ENCODE assay signal across 9 mouse cellular contexts in the genomic region with DNA sequence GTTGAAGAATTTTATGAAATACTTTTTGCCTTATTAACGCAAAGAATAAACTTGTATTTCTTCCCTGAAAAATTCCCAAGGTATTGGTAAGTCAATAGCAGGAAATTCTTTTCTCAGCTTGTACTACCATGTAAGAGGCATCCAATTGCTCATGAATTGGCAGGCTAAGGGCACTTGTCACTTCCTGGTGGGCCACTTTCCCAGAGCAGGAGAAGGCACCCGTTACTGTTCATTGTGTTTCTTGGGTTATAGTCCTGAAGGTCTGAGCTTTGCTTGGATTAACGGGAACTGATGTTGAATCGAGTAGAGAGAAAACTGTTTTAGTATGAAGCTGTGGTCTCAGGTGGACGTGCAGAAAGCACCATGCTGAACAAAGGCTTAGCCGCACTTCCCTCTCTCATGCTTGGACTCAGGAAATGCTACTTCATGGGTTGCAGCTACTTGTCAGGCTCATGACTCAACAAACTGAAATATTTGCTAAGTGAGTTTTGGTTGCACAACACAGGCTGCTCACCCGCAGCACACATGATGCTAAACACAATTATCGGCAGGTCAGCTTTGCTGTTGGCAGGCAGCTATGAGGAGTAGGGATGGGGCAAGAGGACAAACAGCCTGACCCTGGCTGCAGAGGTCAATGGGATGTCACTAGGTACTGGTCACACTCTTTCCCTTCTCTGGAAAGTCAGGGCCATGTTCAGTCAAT. TPM values are rescaled to one million over a fixed set of nuclear protein-coding genes. Genes with fewer than 3 reads are reported as not detected.
DNase-seq lines count a peak whose midpoint lies in the region; ATAC-seq and TF ChIP-seq lines count a peak whose summit lies in the region.
"Had no signal": no experiment of that assay in that cellular context is flagged by ENCODE, and none has a peak within 500 bp of the region (broad histone marks: within the 10 kb centered on the region; RNA-seq: fewer than 3 reads in every experiment).

No protein-coding gene starts in this region.

- H3K27ac ChIP-seq in embryonic facial prominence, embryonic 14.5 days (replicated peaks; ENCODE audit: low read depth, low read length) = no peak overlapping the region
- H3K27ac ChIP-seq in embryonic facial prominence, embryonic 10.5 days (replicated peaks) = no peak overlapping the region
- peak overlapping the region; percentile 29; the same call in 1 of the 2 replicates for H3K27ac ChIP-seq in liver, embryonic 16.5 days (ENCODE audit: low read length)
- H3K27ac ChIP-seq in hindbrain, postnatal 0 days = no peak overlapping the region

- no peak for ATAC-seq in embryonic facial prominence, embryonic 14.5 days (ENCODE audit: low read depth)
- ATAC-seq in common myeloid progenitor, adult 5-6 weeks (replicated peaks; ENCODE audit: low read depth, poor library complexity, severe bottlenecking) = peak; percentile 91
- peak; percentile 96 for ATAC-seq in liver, embryonic 16.5 days (ENCODE audit: low read depth)
- ATAC-seq in hindbrain, postnatal 0 days = no peak
- ATAC-seq: forebrain, postnatal 0 days had no signal

- no peaks in the 10 kb centered on the region for H3K36me3 ChIP-seq in embryonic facial prominence, embryonic 14.5 days (ENCODE audit: control insufficient read depth, insufficient read depth, low read length)
- H3K36me3 ChIP-seq in embryonic facial prominence, embryonic 10.5 days (replicated peaks) = no peaks in the 10 kb centered on the region
- H3K36me3 ChIP-seq in liver, embryonic 16.5 days (ENCODE audit: control insufficient read depth, insufficient read depth) = no peaks in the 10 kb centered on the region
- no peaks in the 10 kb centered on the region for H3K36me3 ChIP-seq in hindbrain, postnatal 0 days (ENCODE audit: insufficient read depth, low read length)

- H3K9ac ChIP-seq in embryonic facial prominence, embryonic 14.5 days (ENCODE audit: low read depth, low read length) = no peak overlapping the region
- H3K9ac ChIP-seq in liver, embryonic 16.5 days (ENCODE audit: low read depth, low read length) = no peak overlapping the region
- H3K9ac ChIP-seq in hindbrain, postnatal 0 days (replicated peaks; ENCODE audit: low read length) = no peak overlapping the region
- H3K9ac ChIP-seq: forebrain, postnatal 0 days had no signal

- H3K27me3 ChIP-seq in embryonic facial prominence, embryonic 14.5 days (replicated peaks; ENCODE audit: control insufficient read depth, insufficient read depth, low read length) = no peaks in the 10 kb centered on the region
- H3K27me3 ChIP-seq in embryonic facial prominence, embryonic 10.5 days (replicated peaks; ENCODE audit: low read depth, poor library complexity, severe bottlenecking) = no peaks in the 10 kb centered on the region
- no peaks in the 10 kb centered on the region for H3K27me3 ChIP-seq in liver, embryonic 16.5 days (ENCODE audit: control insufficient read depth, insufficient read depth, low read depth, low read length)
- no peaks in the 10 kb centered on the region for H3K27me3 ChIP-seq in hindbrain, postnatal 0 days (ENCODE audit: insufficient read depth, low read length)

- peak; percentile 17 for DNase-seq in embryonic facial prominence, embryonic 14.5 days (ENCODE audit: low spot score)
- DNase-seq in embryonic facial prominence, embryonic 10.5 days (ENCODE audit: low spot score) = no peak
- peak; percentile 35 to 66 for DNase-seq in monocyte, adult 2 months (ENCODE audit: low read depth in 1 of 2, low spot score in 2 of 2)
- no peak for DNase-seq in spleen, postnatal 4 days (ENCODE audit: low spot score in 2 of 2)
- no peak for DNase-seq in layer of hippocampus, adult 9-11 months
- no peak for DNase-seq in hindbrain, postnatal 0 days (ENCODE audit: low spot score)
- DNase-seq: forebrain, postnatal 0 days had no signal

- H3K4me3 ChIP-seq in embryonic facial prominence, embryonic 14.5 days (ENCODE audit: low read depth, low read length) = no peak overlapping the region
- H3K4me3 ChIP-seq in embryonic facial prominence, embryonic 10.5 days = no peak overlapping the region
- no peak overlapping the region for H3K4me3 ChIP-seq in liver, embryonic 16.5 days (ENCODE audit: low read depth, low read length)
- no peak overlapping the region for H3K4me3 ChIP-seq in hindbrain, postnatal 0 days (ENCODE audit: low read length)

- H3K4me2 ChIP-seq in embryonic facial prominence, embryonic 14.5 days (ENCODE audit: low read depth, low read length) = no peak overlapping the region
- H3K4me2 ChIP-seq in liver, embryonic 16.5 days (ENCODE audit: low read depth, low read length) = no peak overlapping the region
- no peak overlapping the region for H3K4me2 ChIP-seq in hindbrain, postnatal 0 days (ENCODE audit: low read depth, low read length)

- no peak for TF ChIP-seq CTCF in hindbrain, postnatal 0 days (IDR thresholded peaks at IDR 0.05; ENCODE audit: low read depth)

- H3K4me1 ChIP-seq in embryonic facial prominence, embryonic 14.5 days (ENCODE audit: control insufficient read depth, insufficient read depth, low read length) = no peaks in the 10 kb centered on the region
- peaks cover 5% of the 10 kb centered on the region; the same call in 1 of the 2 replicates for H3K4me1 ChIP-seq in embryonic facial prominence, embryonic 10.5 days
- H3K4me1 ChIP-seq in liver, embryonic 16.5 days (ENCODE audit: control insufficient read depth, low read depth, low read length) = no peaks in the 10 kb centered on the region; the same call in 1 of the 2 replicates
- H3K4me1 ChIP-seq in hindbrain, postnatal 0 days (ENCODE audit: insufficient read depth, low read length) = no peaks in the 10 kb centered on the region

- H3K9me3 ChIP-seq in embryonic facial prominence, embryonic 14.5 days (ENCODE audit: control insufficient read depth, low read length) = no peaks in the 10 kb centered on the region
- no peaks in the 10 kb centered on the region for H3K9me3 ChIP-seq in embryonic facial prominence, embryonic 10.5 days
- H3K9me3 ChIP-seq in liver, embryonic 16.5 days (replicated peaks; ENCODE audit: control insufficient read depth, low read length) = no peaks in the 10 kb centered on the region
- no peaks in the 10 kb centered on the region for H3K9me3 ChIP-seq in hindbrain, postnatal 0 days (ENCODE audit: low read length)

- 85% methylated on average over 8 of the region's 8 CpGs for WGBS in embryonic facial prominence, embryonic 14.5 days
- WGBS in embryonic facial prominence, embryonic 10.5 days = 91% methylated on average over 8 of the region's 8 CpGs
- 31% methylated on average over 8 of the region's 8 CpGs for WGBS in liver, embryonic 16.5 days (ENCODE audit: insufficient replicate concordance)
- 89% methylated on average over 8 of the region's 8 CpGs for WGBS in hindbrain, postnatal 0 days

RNA-seq across cellular contexts. Expression of gene Rassf6, which starts 49.1 kb away (rescaled TPM):
- polyA plus RNA-seq in embryonic facial prominence, embryonic 14.5 days (2014; fragmentation: Nextera tagmentation; extraction: Ambion mirVana) = 2.0 and 2.1 TPM in 2 replicates
- polyA plus RNA-seq in embryonic facial prominence, embryonic 10.5 days (2016; fragmentation: Nextera tagmentation; extraction: Ambion mirVana) = 0.30 and 0.40 TPM in 2 replicates
- 1.6 TPM in 1 of 2 replicates, not detected in the other for total RNA-seq in common myeloid progenitor, adult 5-6 weeks (2017)
- polyA plus RNA-seq in liver, embryonic 16.5 days (2015; fragmentation: Nextera tagmentation; extraction: Ambion mirVana) = 5.8 and 6.7 TPM in 2 replicates
- 1.4 and 1.8 TPM in 2 replicates for total RNA-seq in hindbrain, postnatal 0 days (2014; rRNA removed)
- polyA plus RNA-seq in hindbrain, postnatal 0 days (2015; fragmentation: Nextera tagmentation; extraction: Ambion mirVana) = 2.8 and 3.9 TPM in 2 replicates

Comparison
In these comparisons a context has a peak if more than half of its experiments do, and no peak if none do; other contexts are left out.
1. DNase-seq: peak in embryonic facial prominence, embryonic 14.5 days (single experiment) and monocyte, adult 2 months (2 of 2); none in embryonic facial prominence, embryonic 10.5 days (single experiment), spleen, postnatal 4 days (0 of 2), layer of hippocampus, adult 9-11 months (single experiment) and hindbrain, postnatal 0 days (single experiment).
2. ATAC-seq: peak in common myeloid progenitor, adult 5-6 weeks (single experiment) and liver, embryonic 16.5 days (single experiment); none in embryonic facial prominence, embryonic 14.5 days (single experiment) and hindbrain, postnatal 0 days (single experiment).